Mouse (Mus musculus): ENCODE measurements around the gene Gzmc.
A peak's percentile ranks its signal among the peaks of the same experiment; 100 is the strongest.

DNA sequence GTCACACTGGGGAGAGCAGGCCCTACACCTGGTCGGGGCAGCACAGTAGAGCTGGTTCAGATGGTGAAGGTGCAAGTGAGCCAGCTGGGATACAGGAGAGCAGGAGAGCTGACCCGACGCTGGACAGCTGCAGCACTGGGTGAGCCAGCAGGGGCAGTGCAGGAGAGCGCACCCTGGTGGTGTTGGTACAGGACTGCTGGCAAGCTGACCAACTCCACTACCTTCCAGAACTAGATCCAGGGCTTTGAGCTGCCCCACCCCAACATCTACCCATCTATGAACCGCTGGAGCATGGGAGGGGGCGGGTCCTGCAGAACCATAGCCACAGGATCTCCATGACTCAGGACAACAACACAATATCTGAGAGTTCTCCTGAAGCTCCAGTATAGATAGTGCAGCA, 47.5 kb downstream of the Gzmc start:
- TF ChIP-seq CTCF (IDR thresholded peaks at IDR 0.05; ENCODE audit: low read depth), result peak; percentile 44
- TF ChIP-seq EP300 (IDR thresholded peaks at IDR 0.05; ENCODE audit: low read depth), result no peak
